11 mouse cellular contexts compared by ENCODE assay signal in the genomic region with DNA sequence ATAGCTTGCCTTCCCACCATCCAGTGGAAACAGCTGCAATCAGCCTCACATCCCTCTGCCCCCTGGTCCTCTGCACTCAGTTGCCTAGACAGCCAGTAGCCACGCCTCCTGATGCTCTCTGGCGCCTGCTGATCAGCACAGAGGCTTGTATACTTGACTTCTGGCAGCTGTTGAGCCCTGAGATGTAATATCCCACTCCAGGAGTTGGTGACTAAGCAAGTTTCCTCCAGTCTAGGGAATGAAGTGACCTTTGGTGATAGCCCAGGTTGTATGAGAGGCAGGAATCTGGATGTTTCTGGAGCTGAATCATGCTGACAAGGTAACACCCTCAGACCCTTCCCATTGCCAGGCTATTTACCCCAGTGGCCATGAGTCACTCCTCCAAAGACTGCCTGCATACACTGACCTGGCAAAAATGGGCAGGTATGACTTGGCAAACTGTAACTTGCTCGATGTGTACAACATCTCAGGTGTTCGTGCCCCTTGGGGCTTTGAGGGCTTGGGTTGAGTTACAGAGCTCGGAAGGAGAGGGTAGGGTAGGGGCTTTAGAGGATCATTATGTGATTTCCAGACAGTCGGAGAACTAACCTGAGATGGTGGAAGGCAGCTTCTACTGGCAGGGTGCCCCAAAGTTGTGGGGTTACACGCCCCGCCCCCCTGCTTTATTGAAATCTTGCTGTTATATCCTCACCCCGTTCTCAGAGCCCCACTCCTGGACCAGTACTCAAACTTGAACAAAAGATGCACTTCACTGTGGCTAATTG. TPM values are rescaled to one million over a fixed set of nuclear protein-coding genes. Genes with fewer than 3 reads are reported as not detected.
DNase-seq lines count a peak whose midpoint lies in the region; ATAC-seq and TF ChIP-seq lines count a peak whose summit lies in the region.
"Had no signal": no experiment of that assay in that cellular context is flagged by ENCODE, and none has a peak within 500 bp of the region (broad histone marks: within the 10 kb centered on the region; RNA-seq: fewer than 3 reads in every experiment).

No protein-coding gene starts in this region.

- no peaks in the 10 kb centered on the region for H3K9me3 ChIP-seq in intestine, postnatal 0 days (ENCODE audit: control insufficient read depth)
- no peaks in the 10 kb centered on the region for H3K9me3 ChIP-seq in stomach, postnatal 0 days (ENCODE audit: control insufficient read depth, low read length)
- H3K9me3 ChIP-seq: midbrain, embryonic 10.5 days had no signal

- no peak for TF ChIP-seq EP300 in stomach, postnatal 0 days (optimal IDR thresholded peaks at IDR 0.05)

- no peak overlapping the region for H3K9ac ChIP-seq in intestine, postnatal 0 days (ENCODE audit: low read depth, low read length)
- no peak overlapping the region for H3K9ac ChIP-seq in stomach, postnatal 0 days (ENCODE audit: low read length)

- peak; percentile 56 for DNase-seq in lung, postnatal 10 days
- no peak for DNase-seq in lung, postnatal 25 days (ENCODE audit: low spot score)
- peak; percentile 25 for DNase-seq in embryo, embryonic 11 days
- DNase-seq in stomach, postnatal 0 days (ENCODE audit: low spot score): peak; percentile 18
- no peak for DNase-seq in spleen, postnatal 4 days (ENCODE audit: low spot score in 2 of 2)
- no peak for DNase-seq in left cerebral cortex, adult 8-10 months (ENCODE audit: low spot score in 2 of 2)
- DNase-seq: gastrocnemius, postnatal 25 days; liver; thymus, postnatal 25 days had no signal

- peak; percentile 28; the same call in 1 of the 2 replicates for ATAC-seq in intestine, postnatal 0 days
- peak; percentile 86 for ATAC-seq in stomach, postnatal 0 days (ENCODE audit: low FRiP score, low TSS enrichment)

- no peaks in the 10 kb centered on the region for H3K4me1 ChIP-seq in intestine, postnatal 0 days (replicated peaks; ENCODE audit: control insufficient read depth, insufficient read depth, low read length)
- H3K4me1 ChIP-seq in stomach, postnatal 0 days (replicated peaks; ENCODE audit: control insufficient read depth, insufficient read depth): no peaks in the 10 kb centered on the region

- H3K4me2 ChIP-seq in intestine, postnatal 0 days (replicated peaks; ENCODE audit: low read depth): no peak overlapping the region
- no peak overlapping the region for H3K4me2 ChIP-seq in stomach, postnatal 0 days (replicated peaks; ENCODE audit: low read depth)

- H3K36me3 ChIP-seq in intestine, postnatal 0 days (ENCODE audit: control insufficient read depth, insufficient read depth): no peaks in the 10 kb centered on the region
- no peaks in the 10 kb centered on the region for H3K36me3 ChIP-seq in stomach, postnatal 0 days (ENCODE audit: control insufficient read depth, insufficient read depth, low read length)
- H3K36me3 ChIP-seq: midbrain, embryonic 10.5 days had no signal

- no peak overlapping the region for H3K4me3 ChIP-seq in intestine, postnatal 0 days (ENCODE audit: low read depth, low read length)
- H3K4me3 ChIP-seq in stomach, postnatal 0 days (ENCODE audit: low read depth, low read length): no peak overlapping the region
- H3K4me3 ChIP-seq: midbrain, embryonic 10.5 days had no signal

- no peak for TF ChIP-seq CTCF in intestine, postnatal 0 days (IDR thresholded peaks at IDR 0.05; ENCODE audit: low read depth)
- no peak for TF ChIP-seq CTCF in stomach, postnatal 0 days (IDR thresholded peaks at IDR 0.05; ENCODE audit: low read depth)

- no peaks in the 10 kb centered on the region for H3K27me3 ChIP-seq in intestine, postnatal 0 days (replicated peaks; ENCODE audit: control insufficient read depth, insufficient read depth, low read length)
- H3K27me3 ChIP-seq in stomach, postnatal 0 days (ENCODE audit: control insufficient read depth, insufficient read depth, low read length): no peaks in the 10 kb centered on the region

- H3K27ac ChIP-seq in intestine, postnatal 0 days (ENCODE audit: low read depth, low read length): no peak overlapping the region
- no peak overlapping the region for H3K27ac ChIP-seq in stomach, postnatal 0 days (replicated peaks)
- H3K27ac ChIP-seq: midbrain, embryonic 10.5 days had no signal

- WGBS in intestine, postnatal 0 days: 73% methylated on average over 9 of the region's 9 CpGs
- WGBS in stomach, postnatal 0 days: 72% methylated on average over 9 of the region's 9 CpGs

RNA-seq across cellular contexts. Expression of a gene that starts 25.4 kb away (rescaled TPM):
- polyA plus RNA-seq in intestine, postnatal 0 days (2015; fragmentation: Nextera tagmentation; extraction: Ambion mirVana): 3.1 and 3.4 TPM in 2 replicates
- polyA plus RNA-seq in stomach, postnatal 0 days (2015; fragmentation: Nextera tagmentation; extraction: Ambion mirVana): 7.2 and 8.7 TPM in 2 replicates
- 10 to 100 TPM; 38.0 to 46.9 (median 43.0) TPM for total RNA-seq in left cerebral cortex, adult 8-10 months (2022)

Comparison
In these comparisons a context has a peak if more than half of its experiments do, and no peak if none do; other contexts are left out.
1. DNase-seq: peak in lung, postnatal 10 days (single experiment), embryo, embryonic 11 days (single experiment) and stomach, postnatal 0 days (single experiment); none in lung, postnatal 25 days (single experiment), spleen, postnatal 4 days (0 of 2) and left cerebral cortex, adult 8-10 months (0 of 2).